Mouse (Mus musculus) neural tube, embryonic 13.5 days (tissue): ENCODE results near the gene Srrm2. TPM values are rescaled to one million over a fixed set of nuclear protein-coding genes. Genes with fewer than 3 reads are reported as not detected.

Source experiments
- ATAC-seq: fragments of 200-750 bp; cut with Nextera tagmentation; 2 replicates; pipeline ENCODE4 v1.8.0; 2017; ENCODE audit warnings: low read depth, mild to moderate bottlenecking, moderate TSS enrichment, moderate library complexity
- H3K27ac ChIP-seq: fragments of 300-500 bp; sonication (generic); replicated peaks from 2 replicates; pipeline ENCODE4 v1.5.1; 2015; ENCODE audit warnings: moderate library complexity, mild to moderate bottlenecking, inconsistent platforms
- H3K27me3 ChIP-seq: fragments of 300-500 bp; sonication (generic); 2 replicates; pipeline ENCODE4 v1.6.1; 2015; ENCODE audit warnings: mild to moderate bottlenecking, inconsistent platforms
- H3K36me3 ChIP-seq: fragments of 300-500 bp; sonication (generic); 2 replicates; pipeline ENCODE4 v1.6.1; 2015; ENCODE audit warnings: mild to moderate bottlenecking, inconsistent platforms
- H3K4me1 ChIP-seq: fragments of 300-500 bp; sonication (generic); replicated peaks from 2 replicates; pipeline ENCODE4 v1.6.1; 2015; ENCODE audit warnings: inconsistent platforms
- H3K4me2 ChIP-seq: fragments of 300-500 bp; sonication (generic); 2 replicates; pipeline ENCODE4 v1.6.1; 2015; ENCODE audit warnings: inconsistent platforms, mild to moderate bottlenecking, moderate library complexity
- H3K4me3 ChIP-seq: fragments of 300-500 bp; sonication (generic); 2 replicates; pipeline ENCODE4 v1.5.1; 2015; ENCODE audit warnings: mild to moderate bottlenecking, inconsistent platforms
- H3K9ac ChIP-seq: fragments of 300-500 bp; sonication (generic); 2 replicates; pipeline ENCODE4 v1.6.1; 2015; ENCODE audit warnings: moderate library complexity, mild to moderate bottlenecking, inconsistent platforms
- H3K9me3 ChIP-seq: fragments of 300-500 bp; sonication (generic); 2 replicates; pipeline ENCODE4 v1.6.1; 2016; ENCODE audit warnings: inconsistent platforms
- WGBS: fragments of 180-500 bp; shearing (Covaris S2); methylation state at CpG from one replicate; pipeline ENCODE4 v1.1.7; 2015; 5-methylcytosine and 5-hydroxymethylcytosine counted together
- polyA plus RNA-seq: library from polyadenylated mRNA; unstranded; fragments of >200 nt; fragmentation: Nextera tagmentation; extraction: Ambion mirVana; gene quantifications from 2 replicates; pipeline ENCODE4 v1.2.1, GENCODE M21; 2015

Gene Srrm2
- polyA plus RNA-seq, 1 experiment from 2014 or later: 535 TPM

- no peak overlapping the region for H3K9ac ChIP-seq
- 75% methylated on average over 6 of the region's 6 CpGs for WGBS
- no peak overlapping the region for H3K4me3 ChIP-seq
- ATAC-seq: no peak
- no peak overlapping the region for H3K4me2 ChIP-seq
- H3K9me3 ChIP-seq: peaks cover 14% of the 10 kb centered on the region
- H3K27ac ChIP-seq: no peak overlapping the region
- H3K27me3 ChIP-seq: no peaks in the 10 kb centered on the region
- peaks cover 100% of the 10 kb centered on the region for H3K36me3 ChIP-seq
- H3K4me1 ChIP-seq: peaks cover 11% of the 10 kb centered on the region
Observed at GRCm38 (mm10) chr17:23822094-23822493, 31.8 kb downstream of the Srrm2 start.

GRCm38 (mm10) chr17:23823018-23823417 is 32.7 kb downstream of the Srrm2 start:
- WGBS: 85% methylated on average over 16 of the region's 16 CpGs
- no peak overlapping the region for H3K4me2 ChIP-seq
- peaks cover 14% of the 10 kb centered on the region for H3K9me3 ChIP-seq
- ATAC-seq: 0 out of 2 replicates have a peak, but pooled peaks have one; percentile 6
- no peak overlapping the region for H3K9ac ChIP-seq
- H3K36me3 ChIP-seq: peaks cover 93% of the 10 kb centered on the region
- H3K4me1 ChIP-seq: peaks cover 20% of the 10 kb centered on the region
- H3K27me3 ChIP-seq: no peaks in the 10 kb centered on the region
- H3K27ac ChIP-seq: no peak overlapping the region
- no peak overlapping the region for H3K4me3 ChIP-seq

GRCm38 (mm10) chr17:23823614-23824013 is 33.3 kb downstream of the Srrm2 start:
- ATAC-seq: no peak
- H3K27ac ChIP-seq: no peak overlapping the region
- no peak overlapping the region for H3K9ac ChIP-seq
- H3K4me2 ChIP-seq: no peak overlapping the region
- no peaks in the 10 kb centered on the region for H3K27me3 ChIP-seq
- no peak overlapping the region for H3K4me3 ChIP-seq
- WGBS: 89% methylated on average over 12 of the region's 12 CpGs
- peaks cover 23% of the 10 kb centered on the region for H3K4me1 ChIP-seq
- peaks cover 11% of the 10 kb centered on the region for H3K9me3 ChIP-seq
- H3K36me3 ChIP-seq: peaks cover 87% of the 10 kb centered on the region

- H3K9ac ChIP-seq: no peak overlapping the region
- 0 out of 2 replicates have a peak, but pooled peaks cover 2% of the 10 kb centered on the region for H3K27me3 ChIP-seq
- no peak overlapping the region for H3K4me3 ChIP-seq
- H3K4me1 ChIP-seq: peaks cover 27% of the 10 kb centered on the region
- peaks cover 67% of the 10 kb centered on the region for H3K36me3 ChIP-seq
- no peak for ATAC-seq
- H3K4me2 ChIP-seq: no peak overlapping the region
- H3K27ac ChIP-seq: no peak overlapping the region
- WGBS: 87% methylated on average over 4 of the region's 4 CpGs
- no peaks in the 10 kb centered on the region for H3K9me3 ChIP-seq
Observed at GRCm38 (mm10) chr17:23825591-23825990, 35.3 kb downstream of the Srrm2 start.

GRCm38 (mm10) chr17:23828271-23829001 is 38.1 kb downstream of the Srrm2 start:
- under 1% methylated on average over 47 of the region's 47 CpGs for WGBS
- ATAC-seq: peak; percentile 80
- H3K27ac ChIP-seq: peak overlapping the region; percentile 95

GRCm38 (mm10) chr17:23829064-23829619 is 38.8 kb downstream of the Srrm2 start, which contains the start of gene Elob:
Elob (minus strand) TSS chr17:23829136.
- peaks cover 27% of the 10 kb centered on the region for H3K4me1 ChIP-seq
- peak within 1 kb of the TSS; percentile 84 for H3K4me2 ChIP-seq
- ATAC-seq: peak; percentile 95
- under 1% methylated on average over 39 of the region's 42 CpGs for WGBS
- H3K9ac ChIP-seq: peak within 1 kb of the TSS; percentile 90
- peaks cover 32% of the 10 kb centered on the region for H3K36me3 ChIP-seq
- no peaks in the 10 kb centered on the region for H3K9me3 ChIP-seq
- peaks cover 35% of the 10 kb centered on the region for H3K27me3 ChIP-seq
- H3K4me3 ChIP-seq: peak within 1 kb of the TSS; percentile 89
- H3K27ac ChIP-seq: peak within 1 kb of the TSS; percentile 95

More at GRCm38 (mm10) chr17:23828271-23829001, 38.1 kb downstream of the Srrm2 start:
- peak overlapping the region; percentile 89 for H3K4me3 ChIP-seq
- H3K4me2 ChIP-seq: peak overlapping the region; percentile 84
- peak overlapping the region; percentile 90 for H3K9ac ChIP-seq
- H3K4me1 ChIP-seq: peaks cover 27% of the 10 kb centered on the region
- peaks cover 39% of the 10 kb centered on the region for H3K36me3 ChIP-seq
- H3K9me3 ChIP-seq: no peaks in the 10 kb centered on the region
- peaks cover 28% of the 10 kb centered on the region for H3K27me3 ChIP-seq

GRCm38 (mm10) chr17:23831201-23831600 is 40.9 kb downstream of the Srrm2 start:
- H3K36me3 ChIP-seq: peaks cover 11% of the 10 kb centered on the region
- peaks cover 25% of the 10 kb centered on the region for H3K4me1 ChIP-seq
- H3K4me3 ChIP-seq: no peak overlapping the region
- no peak for ATAC-seq
- no peak overlapping the region for H3K27ac ChIP-seq
- H3K27me3 ChIP-seq: peaks cover 48% of the 10 kb centered on the region
- H3K4me2 ChIP-seq: no peak overlapping the region
- 90% methylated on average over 1 of the region's 1 CpGs for WGBS
- H3K9me3 ChIP-seq: no peaks in the 10 kb centered on the region
- H3K9ac ChIP-seq: no peak overlapping the region

GRCm38 (mm10) chr17:23836006-23836575 is 45.8 kb downstream of the Srrm2 start, which contains the start of gene Prss33:
Prss33 (minus strand) TSS chr17:23836056.
- peaks cover 48% of the 10 kb centered on the region for H3K27me3 ChIP-seq
- WGBS: 83% methylated on average over 8 of the region's 8 CpGs
- no peak for ATAC-seq

GRCm38 (mm10) chr17:23841145-23841544 is 50.8 kb downstream of the Srrm2 start:
- Histone ChIP-seq H3K4me3 (no peak overlapping the region), H3K27ac (no peak overlapping the region), H3K36me3 (no peaks in the 10 kb centered on the region), H3K9ac (no peak overlapping the region), H3K4me1 (0 out of 2 replicates have a peak, but pooled peaks cover 4% of the 10 kb centered on the region), H3K27me3 (peaks cover 14% of the 10 kb centered on the region; the same call in 1 of the 2 replicates), H3K9me3 (no peaks in the 10 kb centered on the region), H3K4me2 (no peak overlapping the region)
- 33% methylated on average over 4 of the region's 4 CpGs for WGBS
- no peak for ATAC-seq

More at GRCm38 (mm10) chr17:23836006-23836575, 45.8 kb downstream of the Srrm2 start, which contains the start of gene Prss33:
- Histone ChIP-seq H3K4me3 (no peak within 1 kb of the TSS), H3K36me3 (no peaks in the 10 kb centered on the region), H3K4me2 (no peak within 1 kb of the TSS), H3K9me3 (no peaks in the 10 kb centered on the region), H3K9ac (no peak within 1 kb of the TSS), H3K27ac (no peak within 1 kb of the TSS), H3K4me1 (no peaks in the 10 kb centered on the region)

- no peak overlapping the region for H3K27ac ChIP-seq
- H3K4me2 ChIP-seq: peak overlapping the region; percentile 37; the same call in 1 of the 2 replicates
- no peak overlapping the region for H3K9ac ChIP-seq
- H3K9me3 ChIP-seq: no peaks in the 10 kb centered on the region
- H3K4me3 ChIP-seq: 0 out of 2 replicates have a peak overlapping the region, but pooled peaks have one; percentile 13
- H3K4me1 ChIP-seq: 0 out of 2 replicates have a peak, but pooled peaks cover 4% of the 10 kb centered on the region
- ATAC-seq: 0 out of 2 replicates have a peak, but pooled peaks have one; percentile 48
- H3K36me3 ChIP-seq: no peaks in the 10 kb centered on the region
- 40% methylated on average over 23 of the region's 23 CpGs for WGBS
- peaks cover 6% of the 10 kb centered on the region for H3K27me3 ChIP-seq
Observed at GRCm38 (mm10) chr17:23843141-23843811, 52.9 kb downstream of the Srrm2 start.

GRCm38 (mm10) chr17:23843812-23844273 is 53.5 kb downstream of the Srrm2 start, which contains the start of the genes Prss32 and Prss41:
Prss32 (plus strand) TSS chr17:23843855.
Prss41 (minus strand) TSS chr17:23844172.
- no peak for ATAC-seq
- Histone ChIP-seq H3K4me1 (0 out of 2 replicates have a peak, but pooled peaks cover 4% of the 10 kb centered on the region), H3K27ac (no peak within 1 kb of the TSS), H3K27me3 (peaks cover 6% of the 10 kb centered on the region), H3K9me3 (no peaks in the 10 kb centered on the region), H3K4me3 (peak within 1 kb of the TSS; percentile 13), H3K36me3 (no peaks in the 10 kb centered on the region), H3K4me2 (peak within 1 kb of the TSS; percentile 37), H3K9ac (no peak within 1 kb of the TSS)
- 18% methylated on average over 19 of the region's 19 CpGs for WGBS
